8 mouse cellular contexts compared by ENCODE assay signal in genomic region chr10:19850544-19850997, GRCm38 (mm10). TPM values are rescaled to one million over a fixed set of nuclear protein-coding genes. Genes with fewer than 3 reads are reported as not detected.
A peak's percentile ranks its signal among the peaks of the same experiment; 100 is the strongest.
DNase-seq lines count a peak whose midpoint lies in the region; ATAC-seq and TF ChIP-seq lines count a peak whose summit lies in the region.

No protein-coding gene starts in this region.

- peak overlapping the region; percentile 42 for H3K9ac ChIP-seq in kidney, embryonic 14.5 days (ENCODE audit: low read depth, low read length)
- H3K9ac ChIP-seq in embryonic facial prominence, embryonic 14.5 days (ENCODE audit: low read depth, low read length): peak overlapping the region; percentile 47
- H3K9ac ChIP-seq in hindbrain, embryonic 16.5 days (ENCODE audit: low read depth, low read length): peak overlapping the region; percentile 61
- no peak overlapping the region for H3K9ac ChIP-seq in lung, postnatal 0 days (replicated peaks; ENCODE audit: low read depth)

- peak; percentile 48 for ATAC-seq in kidney, embryonic 14.5 days (ENCODE audit: low FRiP score, low TSS enrichment)
- peak; percentile 46 for ATAC-seq in embryonic facial prominence, embryonic 14.5 days (ENCODE audit: low read depth)
- ATAC-seq in hindbrain, embryonic 16.5 days: peak; percentile 72
- ATAC-seq in lung, postnatal 0 days: peak; percentile 28; the same call in 1 of the 2 replicates

- H3K4me3 ChIP-seq in kidney, embryonic 14.5 days (ENCODE audit: low read length): peak overlapping the region; percentile 57
- H3K4me3 ChIP-seq in embryonic facial prominence, embryonic 14.5 days (ENCODE audit: low read depth, low read length): peak overlapping the region; percentile 59
- peak overlapping the region; percentile 63 for H3K4me3 ChIP-seq in hindbrain, embryonic 16.5 days (ENCODE audit: low read length)
- H3K4me3 ChIP-seq in lung, postnatal 0 days (ENCODE audit: low read depth, low read length): peak overlapping the region; percentile 46
- peak overlapping the region; percentile 47 for H3K4me3 ChIP-seq in testis, adult 2 months (ENCODE audit: control insufficient read depth, low read depth, low read length)

- no peak for TF ChIP-seq EP300 in lung, postnatal 0 days (IDR thresholded peaks at IDR 0.05)

- H3K36me3 ChIP-seq in kidney, embryonic 14.5 days (ENCODE audit: control insufficient read depth, insufficient read depth, low read length): no peaks in the 10 kb centered on the region
- no peaks in the 10 kb centered on the region for H3K36me3 ChIP-seq in embryonic facial prominence, embryonic 14.5 days (ENCODE audit: control insufficient read depth, insufficient read depth, low read length)
- no peaks in the 10 kb centered on the region for H3K36me3 ChIP-seq in hindbrain, embryonic 16.5 days (ENCODE audit: control insufficient read depth, insufficient read depth, low read length)
- H3K36me3 ChIP-seq in lung, postnatal 0 days (ENCODE audit: insufficient read depth, low read length): no peaks in the 10 kb centered on the region
- H3K36me3 ChIP-seq in testis, adult 2 months (ENCODE audit: control insufficient read depth, insufficient read depth, low read length): no peaks in the 10 kb centered on the region

- WGBS in kidney, embryonic 14.5 days: 1% methylated on average over 33 of the region's 36 CpGs
- under 1% methylated on average over 22 of the region's 36 CpGs for WGBS in embryonic facial prominence, embryonic 14.5 days
- WGBS in hindbrain, embryonic 16.5 days: under 1% methylated on average over 36 of the region's 36 CpGs
- WGBS in lung, postnatal 0 days: under 1% methylated on average over 36 of the region's 36 CpGs

- H3K4me1 ChIP-seq in kidney, embryonic 14.5 days (ENCODE audit: control insufficient read depth, insufficient read depth, low read length): peaks cover 16% of the 10 kb centered on the region; the same call in 1 of the 2 replicates
- peaks cover 15% of the 10 kb centered on the region for H3K4me1 ChIP-seq in embryonic facial prominence, embryonic 14.5 days (ENCODE audit: control insufficient read depth, insufficient read depth, low read length)
- peaks cover 24% of the 10 kb centered on the region for H3K4me1 ChIP-seq in hindbrain, embryonic 16.5 days (ENCODE audit: control insufficient read depth, insufficient read depth, low read depth, low read length)
- peaks cover 18% of the 10 kb centered on the region for H3K4me1 ChIP-seq in lung, postnatal 0 days (ENCODE audit: insufficient read depth, low read depth, low read length)
- peaks cover 8% of the 10 kb centered on the region for H3K4me1 ChIP-seq in testis, adult 2 months (ENCODE audit: control insufficient read depth, insufficient read depth, low read length)

- no peaks in the 10 kb centered on the region for H3K9me3 ChIP-seq in kidney, embryonic 14.5 days (ENCODE audit: control insufficient read depth, low read length)
- H3K9me3 ChIP-seq in embryonic facial prominence, embryonic 14.5 days (ENCODE audit: control insufficient read depth, low read length): no peaks in the 10 kb centered on the region
- no peaks in the 10 kb centered on the region for H3K9me3 ChIP-seq in hindbrain, embryonic 16.5 days (ENCODE audit: control insufficient read depth, low read length)
- no peaks in the 10 kb centered on the region for H3K9me3 ChIP-seq in lung, postnatal 0 days (ENCODE audit: low read length)

- DNase-seq in kidney, adult 11 months: no peak
- DNase-seq in ZHBTc4 (ENCODE audit: low read depth, low spot score): peak; percentile 73
- no peak for DNase-seq in embryonic facial prominence, embryonic 14.5 days (ENCODE audit: low spot score)
- DNase-seq in lung, postnatal 0 days (ENCODE audit: low spot score): peak; percentile 16
- no peak for DNase-seq in left cerebral cortex, adult 18-20 months (ENCODE audit: low spot score in 2 of 2)

- no peak overlapping the region for H3K27ac ChIP-seq in kidney, embryonic 14.5 days (ENCODE audit: low read depth, low read length)
- no peak overlapping the region for H3K27ac ChIP-seq in embryonic facial prominence, embryonic 14.5 days (replicated peaks; ENCODE audit: low read depth, low read length)
- peak overlapping the region; percentile 44; the same call in 1 of the 2 replicates for H3K27ac ChIP-seq in hindbrain, embryonic 16.5 days (ENCODE audit: low read depth, low read length)
- H3K27ac ChIP-seq in lung, postnatal 0 days (ENCODE audit: low read length): no peak overlapping the region
- no peak overlapping the region for H3K27ac ChIP-seq in testis, adult 2 months (ENCODE audit: control insufficient read depth, insufficient read depth, low read depth, low read length)

- peak overlapping the region; percentile 100 for H3K4me2 ChIP-seq in kidney, embryonic 14.5 days (replicated peaks; ENCODE audit: low read depth, low read length)
- peak overlapping the region; percentile 100 for H3K4me2 ChIP-seq in embryonic facial prominence, embryonic 14.5 days (ENCODE audit: low read depth, low read length)
- H3K4me2 ChIP-seq in hindbrain, embryonic 16.5 days (ENCODE audit: low read length): peak overlapping the region; percentile 99
- peak overlapping the region; percentile 89 for H3K4me2 ChIP-seq in lung, postnatal 0 days (replicated peaks; ENCODE audit: low read depth, low read length)

- no peak for TF ChIP-seq POLR2A in testis, adult 2 months (IDR thresholded peaks at IDR 0.05; ENCODE audit: control insufficient read depth, low read depth, low read length)

- H3K27me3 ChIP-seq in kidney, embryonic 14.5 days (ENCODE audit: control insufficient read depth, insufficient read depth, low read length): peaks cover 50% of the 10 kb centered on the region
- H3K27me3 ChIP-seq in embryonic facial prominence, embryonic 14.5 days (replicated peaks; ENCODE audit: control insufficient read depth, insufficient read depth, low read length): peaks cover 61% of the 10 kb centered on the region
- peaks cover 39% of the 10 kb centered on the region for H3K27me3 ChIP-seq in hindbrain, embryonic 16.5 days (replicated peaks; ENCODE audit: control insufficient read depth, insufficient read depth, low read length)
- peaks cover 39% of the 10 kb centered on the region for H3K27me3 ChIP-seq in lung, postnatal 0 days (replicated peaks; ENCODE audit: insufficient read depth, low read length)
- H3K27me3 ChIP-seq in testis, adult 2 months (ENCODE audit: control insufficient read depth, insufficient read depth, low read length): no peaks in the 10 kb centered on the region

- TF ChIP-seq CTCF in lung, postnatal 0 days (IDR thresholded peaks at IDR 0.05): no peak
- no peak for TF ChIP-seq CTCF in testis, adult 2 months (IDR thresholded peaks at IDR 0.05; ENCODE audit: control insufficient read depth, insufficient read depth, insufficient replicate concordance, low read depth, low read length)

RNA-seq across cellular contexts. Expression of gene Slc35d3, which starts 0.7 kb away (rescaled TPM):
- 0.08 and 0.40 TPM in 2 replicates for polyA plus RNA-seq in kidney, embryonic 14.5 days (2014; fragmentation: Nextera tagmentation; extraction: Ambion mirVana)
- polyA plus RNA-seq in embryonic facial prominence, embryonic 14.5 days (2014; fragmentation: Nextera tagmentation; extraction: Ambion mirVana): 0.87 and 1.2 TPM in 2 replicates
- 2.4 and 2.9 TPM in 2 replicates for polyA plus RNA-seq in hindbrain, embryonic 16.5 days (2015; fragmentation: Nextera tagmentation; extraction: Ambion mirVana)
- polyA plus RNA-seq in lung, postnatal 0 days (2015; fragmentation: Nextera tagmentation; extraction: Ambion mirVana): 0.36 and 0.39 TPM in 2 replicates
- not detected in 2 replicates for polyA plus RNA-seq in testis, adult 2 months (2012; rRNA removed)
- 1 to 10 TPM; 2.9 to 3.8 TPM for total RNA-seq in left cerebral cortex, adult 18-20 months (2021)

RNA-seq across cellular contexts. Expression of gene Pex7, which starts 56.9 kb away (rescaled TPM):
- polyA plus RNA-seq in kidney, embryonic 14.5 days (2014; fragmentation: Nextera tagmentation; extraction: Ambion mirVana): 36.1 and 45.4 TPM in 2 replicates
- polyA plus RNA-seq in embryonic facial prominence, embryonic 14.5 days (2014; fragmentation: Nextera tagmentation; extraction: Ambion mirVana): 28.6 and 29.6 TPM in 2 replicates
- polyA plus RNA-seq in hindbrain, embryonic 16.5 days (2015; fragmentation: Nextera tagmentation; extraction: Ambion mirVana): 34.4 and 35.9 TPM in 2 replicates
- polyA plus RNA-seq in lung, postnatal 0 days (2015; fragmentation: Nextera tagmentation; extraction: Ambion mirVana): 40.3 TPM in 2 replicates
- 16.3 and 19.8 TPM in 2 replicates for polyA plus RNA-seq in testis, adult 2 months (2012; rRNA removed)
- total RNA-seq in left cerebral cortex, adult 18-20 months (2021): 10 to 100 TPM; 24.5 to 26.1 TPM

Comparison
In these comparisons a context has a peak if more than half of its experiments do, and no peak if none do; other contexts are left out.
1. DNase-seq: peak in ZHBTc4 (single experiment) and lung, postnatal 0 days (single experiment); none in kidney, adult 11 months (single experiment), embryonic facial prominence, embryonic 14.5 days (single experiment) and left cerebral cortex, adult 18-20 months (0 of 2).
2. Peak in every context shown above with its lines, with median percentiles within 50 percentile points of each other: ATAC-seq, H3K4me2 ChIP-seq and H3K4me3 ChIP-seq.